Mouse (Mus musculus) heart, embryonic 14.5 days (tissue): ENCODE results near the gene Rnf113a1. TPM values are rescaled to one million over a fixed set of nuclear protein-coding genes. Genes with fewer than 3 reads are reported as not detected.
A peak's percentile ranks its signal among the peaks of the same experiment; 100 is the strongest.
"Not testable (repeated sequence)": the region's sequence is repeated elsewhere in the genome, so short reads cannot be mapped to it uniquely, and the experiment has no call there.

Source experiments
- ATAC-seq: fragments of 200-750 bp; cut with Nextera tagmentation; 2 replicates; pipeline ENCODE4 v1.8.0; 2017; ENCODE audit warnings: low read depth, moderate TSS enrichment; ENCODE audit not compliant: insufficient number of reproducible peaks, insufficient read depth, low FRiP score
- H3K27ac ChIP-seq, 2 experiments: fragments of 200-500 bp in 1 of 2; fragments of 300-500 bp in 1 of 2; sonication (generic) in 1 of 2; replicated peaks in 1 of 2; 2 replicates each; pipeline ENCODE4 v1.5.1; 2012 to 2014; ENCODE audit warnings: low read depth in 2 of 2, low read length in 2 of 2, control low read depth in 1 of 2, mild to moderate bottlenecking in 1 of 2, mixed read lengths in 1 of 2; ENCODE audit not compliant: control insufficient read depth in 1 of 2, insufficient read depth in 1 of 2
- H3K27me3 ChIP-seq: fragments of 300-500 bp; sonication (generic); 2 replicates; pipeline ENCODE4 v1.6.1; 2014; ENCODE audit warnings: mild to moderate bottlenecking, low read length, control low read depth; ENCODE audit not compliant: control insufficient read depth, insufficient read depth
- H3K36me3 ChIP-seq: fragments of 300-500 bp; sonication (generic); 2 replicates; pipeline ENCODE4 v1.6.1; 2014; ENCODE audit warnings: mild to moderate bottlenecking, control low read depth, low read length, mixed read lengths; ENCODE audit not compliant: control insufficient read depth, insufficient read depth
- H3K4me1 ChIP-seq, 2 experiments: fragments of 200-500 bp in 1 of 2; fragments of 300-500 bp in 1 of 2; sonication (generic) in 1 of 2; 2 replicates each; pipeline ENCODE4 v1.6.1; 2012 to 2014; ENCODE audit warnings: low read length in 2 of 2, control low read depth in 1 of 2, mixed read lengths in 1 of 2; ENCODE audit not compliant: control insufficient read depth in 2 of 2, insufficient read depth in 2 of 2
- H3K4me2 ChIP-seq: fragments of 300-500 bp; sonication (generic); 2 replicates; pipeline ENCODE4 v1.6.1; 2014; ENCODE audit warnings: mild to moderate bottlenecking, low read length
- H3K4me3 ChIP-seq, 2 experiments: fragments of 200-500 bp in 1 of 2; fragments of 300-500 bp in 1 of 2; sonication (generic) in 1 of 2; 2 replicates each; pipeline ENCODE4 v1.5.1; 2012 to 2014; ENCODE audit warnings: low read length in 2 of 2, mild to moderate bottlenecking in 2 of 2, control low read depth in 1 of 2, low read depth in 1 of 2, moderate library complexity in 1 of 2; ENCODE audit not compliant: control insufficient read depth in 1 of 2, insufficient read depth in 1 of 2
- H3K9ac ChIP-seq: fragments of 300-500 bp; sonication (generic); 2 replicates; pipeline ENCODE4 v1.6.1; 2014; ENCODE audit warnings: mild to moderate bottlenecking, low read length
- H3K9me3 ChIP-seq: fragments of 300-500 bp; sonication (generic); 2 replicates; pipeline ENCODE4 v1.6.1; 2016; ENCODE audit warnings: low read length, control low read depth; ENCODE audit not compliant: control insufficient read depth
- WGBS: fragments of 180-500 bp; shearing (Covaris S2); extraction: QIAGEN DNeasy Blood & Tissue Kit; methylation state at CpG from one replicate; pipeline ENCODE4 v1.1.7; 2014; 5-methylcytosine and 5-hydroxymethylcytosine counted together
- polyA plus RNA-seq: library from polyadenylated mRNA; unstranded; fragments of >200 nt; fragmentation: Nextera tagmentation; extraction: Ambion mirVana; gene quantifications from 2 replicates; pipeline ENCODE4 v1.2.1, GENCODE M21; 2014

Rnf113a1 gene
- polyA plus RNA-seq: 6.3 and 7.4 TPM in 2 replicates

GRCm38 (mm10) chrX:37191105-37191743 lies at the start of gene Rnf113a1, which contains the start of gene Ndufa1:
Gene Rnf113a1, plus strand, starts transcription at chrX:37191245.
Gene Ndufa1, minus strand, starts transcription at chrX:37191163.
- H3K4me1 ChIP-seq: peaks cover 0 to 6% of the 10 kb centered on the region in 2 experiments; a peak in 1 of 4 replicates
- ATAC-seq: peak; percentile 69; the same call in 1 of the 2 replicates
- no peaks in the 10 kb centered on the region for H3K27me3 ChIP-seq
- peak within 1 kb of the TSS; percentile 35 to 60; a peak in 3 of 4 replicates for H3K27ac ChIP-seq
- peak within 1 kb of the TSS; percentile 52 to 89 for H3K4me3 ChIP-seq
- 14% methylated on average over 63 of the region's 63 CpGs for WGBS
- H3K9ac ChIP-seq: peak within 1 kb of the TSS; percentile 71
- no peaks in the 10 kb centered on the region for H3K9me3 ChIP-seq
- H3K4me2 ChIP-seq: peak within 1 kb of the TSS; percentile 77
- peaks cover 17% of the 10 kb centered on the region; the same call in 1 of the 2 replicates for H3K36me3 ChIP-seq

GRCm38 (mm10) chrX:37141732-37142131 lies 49.3 kb upstream of the Rnf113a1 start:
- Histone ChIP-seq H3K4me2 (no peak overlapping the region), H3K36me3 (peaks cover 47% of the 10 kb centered on the region), H3K9me3 (no peaks in the 10 kb centered on the region), H3K27me3 (no peaks in the 10 kb centered on the region), H3K27ac (no peak overlapping the region), H3K4me1 (no peaks in the 10 kb centered on the region), H3K4me3 (no peak overlapping the region), H3K9ac (no peak overlapping the region)
- WGBS: 79% methylated on average over 3 of the region's 3 CpGs
- ATAC-seq: no peak

GRCm38 (mm10) chrX:37144498-37144897 lies 46.5 kb upstream of the Rnf113a1 start:
- not testable (repeated sequence) for H3K4me2 ChIP-seq, H3K27me3 ChIP-seq, H3K27ac ChIP-seq, H3K4me1 ChIP-seq, ATAC-seq, H3K4me3 ChIP-seq, H3K9me3 ChIP-seq, H3K9ac ChIP-seq
- WGBS: no CpG with 5 or more reads among the region's 4 CpGs
- peaks cover 31% of the 10 kb centered on the region for H3K36me3 ChIP-seq

- H3K9ac ChIP-seq: no peak overlapping the region
- H3K9me3 ChIP-seq: no peaks in the 10 kb centered on the region
- no peak overlapping the region for H3K4me3 ChIP-seq
- peaks cover 31% of the 10 kb centered on the region for H3K36me3 ChIP-seq
- no peak overlapping the region for H3K4me2 ChIP-seq
- no peaks in the 10 kb centered on the region for H3K27me3 ChIP-seq
- 88% methylated on average over 2 of the region's 2 CpGs for WGBS
- no peak overlapping the region for H3K27ac ChIP-seq
- H3K4me1 ChIP-seq: no peaks in the 10 kb centered on the region
- no peak for ATAC-seq
These were observed 46.1 kb upstream of the Rnf113a1 start for GRCm38 (mm10) chrX:37144954-37145353.

GRCm38 (mm10) chrX:37157839-37158238 lies 33.2 kb upstream of the Rnf113a1 start:
- H3K27me3 ChIP-seq: no peaks in the 10 kb centered on the region
- no peak overlapping the region for H3K4me3 ChIP-seq
- H3K36me3 ChIP-seq: peaks cover 7% of the 10 kb centered on the region; the same call in 1 of the 2 replicates
- H3K27ac ChIP-seq: no peak overlapping the region
- no peaks in the 10 kb centered on the region for H3K4me1 ChIP-seq
- 54% methylated on average over 4 of the region's 4 CpGs for WGBS
- no peak for ATAC-seq
- no peaks in the 10 kb centered on the region for H3K9me3 ChIP-seq
- H3K4me2 ChIP-seq: no peak overlapping the region
- no peak overlapping the region for H3K9ac ChIP-seq

GRCm38 (mm10) chrX:37161169-37161568 lies 29.9 kb upstream of the Rnf113a1 start:
- H3K27ac ChIP-seq: no peak overlapping the region
- H3K4me3 ChIP-seq: no peak overlapping the region
- H3K9ac ChIP-seq: no peak overlapping the region
- no peaks in the 10 kb centered on the region for H3K27me3 ChIP-seq
- H3K36me3 ChIP-seq: no peaks in the 10 kb centered on the region
- no peaks in the 10 kb centered on the region for H3K9me3 ChIP-seq
- no peak for ATAC-seq
- no peaks in the 10 kb centered on the region for H3K4me1 ChIP-seq
- WGBS: 74% methylated on average over 10 of the region's 10 CpGs
- H3K4me2 ChIP-seq: no peak overlapping the region

- no peaks in the 10 kb centered on the region for H3K36me3 ChIP-seq
- no peaks in the 10 kb centered on the region for H3K9me3 ChIP-seq
- H3K4me3 ChIP-seq: no peak overlapping the region
- no peaks in the 10 kb centered on the region for H3K4me1 ChIP-seq
- no peak for ATAC-seq
- no peak overlapping the region for H3K9ac ChIP-seq
- no peak overlapping the region for H3K27ac ChIP-seq
- H3K27me3 ChIP-seq: no peaks in the 10 kb centered on the region
- 73% methylated on average over 18 of the region's 18 CpGs for WGBS
- no peak overlapping the region for H3K4me2 ChIP-seq
These were observed 27.9 kb upstream of the Rnf113a1 start for GRCm38 (mm10) chrX:37163115-37163514.

GRCm38 (mm10) chrX:37167085-37167484 lies 24.0 kb upstream of the Rnf113a1 start:
- Histone ChIP-seq H3K9me3 (no peaks in the 10 kb centered on the region), H3K36me3 (no peaks in the 10 kb centered on the region), H3K4me3 (no peak overlapping the region), H3K4me2 (no peak overlapping the region), H3K9ac (no peak overlapping the region), H3K27ac (no peak overlapping the region), H3K27me3 (no peaks in the 10 kb centered on the region), H3K4me1 (no peaks in the 10 kb centered on the region)
- 34% methylated on average over 3 of the region's 3 CpGs for WGBS
- ATAC-seq: no peak
